Comparison of ENCODE assay signal across 22 mouse cellular contexts in the genomic region with DNA sequence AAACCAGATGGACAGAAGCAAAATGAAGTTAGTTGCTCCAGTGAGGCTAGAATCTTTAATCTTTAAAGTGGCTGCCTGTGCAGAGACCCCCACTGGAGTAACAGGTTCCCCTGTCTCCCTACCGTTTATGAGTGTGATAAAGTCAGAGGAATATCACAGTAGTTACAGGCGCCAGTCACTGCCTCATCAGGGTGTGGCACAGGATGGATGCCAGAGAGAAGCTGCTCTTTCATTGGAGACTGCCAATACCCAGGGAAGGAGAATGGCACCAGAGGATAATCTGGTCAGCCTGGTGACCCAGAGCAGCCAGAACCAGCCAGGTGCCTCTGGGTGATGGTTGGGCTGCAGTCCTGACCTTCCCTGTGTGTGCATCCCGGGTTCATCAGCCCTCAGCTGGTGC. TPM values are rescaled to one million over a fixed set of nuclear protein-coding genes. Genes with fewer than 3 reads are reported as not detected.
DNase-seq lines count a peak whose midpoint lies in the region; ATAC-seq and TF ChIP-seq lines count a peak whose summit lies in the region.
"Had no signal": no experiment of that assay in that cellular context is flagged by ENCODE, and none has a peak within 500 bp of the region (broad histone marks: within the 10 kb centered on the region; RNA-seq: fewer than 3 reads in every experiment).

No protein-coding gene starts in this region.

- no peak overlapping the region for H3K27ac ChIP-seq in MEL (ENCODE audit: control insufficient read depth, low read depth, low read length)
- H3K27ac ChIP-seq in liver, embryonic 12.5 days = no peak overlapping the region
- H3K27ac ChIP-seq in kidney, embryonic 16.5 days (ENCODE audit: low read length) = no peak overlapping the region
- H3K27ac ChIP-seq: embryonic facial prominence, embryonic 10.5 days; embryonic facial prominence, embryonic 12.5 days; forebrain, embryonic 10.5 days; forebrain, embryonic 12.5 days had no signal

- no peaks in the 10 kb centered on the region for H3K9me3 ChIP-seq in MEL (replicated peaks; ENCODE audit: insufficient read depth, low read length)
- no peaks in the 10 kb centered on the region for H3K9me3 ChIP-seq in liver, embryonic 12.5 days (replicated peaks)
- H3K9me3 ChIP-seq in kidney, embryonic 16.5 days (ENCODE audit: low read length) = no peaks in the 10 kb centered on the region
- H3K9me3 ChIP-seq: embryonic facial prominence, embryonic 10.5 days; embryonic facial prominence, embryonic 12.5 days; forebrain, embryonic 10.5 days; forebrain, embryonic 12.5 days had no signal

- 0 out of 2 replicates have a peak, but pooled peaks have one; percentile 51 for ATAC-seq in erythroblast, adult 5-6 weeks (replicated peaks; ENCODE audit: low FRiP score, poor library complexity, severe bottlenecking)
- ATAC-seq in megakaryocyte-erythroid progenitor cell, adult 5-6 weeks (replicated peaks; ENCODE audit: low FRiP score, low TSS enrichment, poor library complexity, severe bottlenecking) = peak; percentile 72
- ATAC-seq in liver, embryonic 12.5 days = no peak
- ATAC-seq in kidney, embryonic 16.5 days (ENCODE audit: low FRiP score, low TSS enrichment) = no peak
- ATAC-seq: activated CD4-positive, CD25-positive, alpha-beta regulatory T cell, adult 4 months; forebrain, embryonic 14.5 days; forebrain, embryonic 16.5 days had no signal

- H3K4me2 ChIP-seq in liver, embryonic 12.5 days = no peak overlapping the region
- no peak overlapping the region for H3K4me2 ChIP-seq in kidney, embryonic 16.5 days (replicated peaks; ENCODE audit: low read depth, low read length)
- H3K4me2 ChIP-seq: embryonic facial prominence, embryonic 12.5 days; forebrain, embryonic 12.5 days had no signal

- TF ChIP-seq CTCF in MEL (IDR thresholded peaks at IDR 0.05 in 2 of 3, conservative IDR thresholded peaks at IDR 0.05 in 1 of 3; ENCODE audit: control insufficient read depth in 1 of 3, insufficient read depth in 1 of 3, low read depth in 2 of 3, low read length in 3 of 3, poor library complexity in 1 of 3, severe bottlenecking in 1 of 3) = no peak

- H3K36me3 ChIP-seq in MEL (ENCODE audit: control insufficient read depth in 1 of 2, insufficient read depth in 2 of 2, low read length in 2 of 2) = peaks cover 0 to 17% of the 10 kb centered on the region in 2 experiments; a peak in 2 of 4 replicates
- no peaks in the 10 kb centered on the region for H3K36me3 ChIP-seq in liver, embryonic 12.5 days
- no peaks in the 10 kb centered on the region for H3K36me3 ChIP-seq in kidney, embryonic 16.5 days (ENCODE audit: insufficient read depth, low read length)
- H3K36me3 ChIP-seq: embryonic facial prominence, embryonic 10.5 days; embryonic facial prominence, embryonic 12.5 days; forebrain, embryonic 10.5 days; forebrain, embryonic 12.5 days had no signal

- H3K4me1 ChIP-seq in MEL (ENCODE audit: control insufficient read depth in 1 of 2, insufficient read depth in 2 of 2, low read length in 2 of 2) = peaks cover 9 to 16% of the 10 kb centered on the region in 2 experiments
- no peaks in the 10 kb centered on the region for H3K4me1 ChIP-seq in liver, embryonic 12.5 days
- H3K4me1 ChIP-seq in kidney, embryonic 16.5 days (ENCODE audit: insufficient read depth, low read length) = no peaks in the 10 kb centered on the region
- H3K4me1 ChIP-seq: embryonic facial prominence, embryonic 10.5 days; embryonic facial prominence, embryonic 12.5 days; forebrain, embryonic 12.5 days had no signal

- WGBS in liver, embryonic 12.5 days (ENCODE audit: insufficient replicate concordance) = 56% methylated on average over 3 of the region's 3 CpGs
- 74% methylated on average over 3 of the region's 3 CpGs for WGBS in kidney, embryonic 16.5 days

- peak in 1 of 2 experiments; percentile 44; a peak in 1 of 4 replicates for TF ChIP-seq EP300 in MEL (IDR thresholded peaks at IDR 0.05; ENCODE audit: low read depth in 1 of 2, low read length in 2 of 2)

- DNase-seq in MEL (ENCODE audit: low read depth, low spot score) = peak; percentile 27
- DNase-seq: adrenal gland, adult 8-10 months; adrenal gland, postnatal 14 days; adrenal gland, postnatal 36 days; cerebellum, adult 11-12 months; cerebellum, adult 2 months; cerebellum, adult 9-10 months; cerebellum, postnatal 10 days; cerebellum, postnatal 25 days had no signal

- no peak overlapping the region for H3K4me3 ChIP-seq in MEL (ENCODE audit: control insufficient read depth in 1 of 2, insufficient read depth in 1 of 2, low read depth in 2 of 2, low read length in 2 of 2)
- H3K4me3 ChIP-seq in liver, embryonic 12.5 days = no peak overlapping the region
- no peak overlapping the region for H3K4me3 ChIP-seq in kidney, embryonic 16.5 days (ENCODE audit: low read length)
- H3K4me3 ChIP-seq: embryonic facial prominence, embryonic 10.5 days; embryonic facial prominence, embryonic 12.5 days; erythroblast, embryonic 14.5 days; forebrain, embryonic 10.5 days; forebrain, embryonic 12.5 days had no signal

- no peaks in the 10 kb centered on the region for H3K27me3 ChIP-seq in MEL (ENCODE audit: control insufficient read depth in 1 of 2, insufficient read depth in 2 of 2, low read length in 2 of 2)
- H3K27me3 ChIP-seq in liver, embryonic 12.5 days (replicated peaks) = no peaks in the 10 kb centered on the region
- no peaks in the 10 kb centered on the region for H3K27me3 ChIP-seq in kidney, embryonic 16.5 days (ENCODE audit: insufficient read depth, low read length)
- H3K27me3 ChIP-seq: embryonic facial prominence, embryonic 12.5 days; forebrain, embryonic 12.5 days; Patski had no signal

- no peak overlapping the region for H3K9ac ChIP-seq in MEL (ENCODE audit: control insufficient read depth, low read depth, low read length, poor library complexity, severe bottlenecking)
- no peak overlapping the region for H3K9ac ChIP-seq in liver, embryonic 12.5 days
- H3K9ac ChIP-seq in kidney, embryonic 16.5 days (replicated peaks; ENCODE audit: low read length) = no peak overlapping the region
- H3K9ac ChIP-seq: embryonic facial prominence, embryonic 12.5 days; forebrain, embryonic 12.5 days had no signal

- TF ChIP-seq RAD21 in MEL (IDR thresholded peaks at IDR 0.05; ENCODE audit: low read depth, low read length) = no peak

- TF ChIP-seq POLR2A in MEL (IDR thresholded peaks at IDR 0.05; ENCODE audit: control insufficient read depth in 1 of 2, insufficient read depth in 1 of 2, low read depth in 1 of 2, low read length in 2 of 2, poor library complexity in 1 of 2) = no peak

- H3K79me2 ChIP-seq in MEL (ENCODE audit: control insufficient read depth, insufficient read depth, low read length, poor library complexity) = no peaks in the 10 kb centered on the region

TF ChIP-seq in MEL, 35 proteins besides CTCF, POLR2A, EP300 and RAD21:
- TF ChIP-seq MAFK (IDR thresholded peaks at IDR 0.05; ENCODE audit: borderline replicate concordance, low read depth, low read length) = no peak
- no peak for TF ChIP-seq ETS1 (IDR thresholded peaks at IDR 0.05; ENCODE audit: low read depth, low read length)
- TF ChIP-seq GATA1 (IDR thresholded peaks at IDR 0.05; ENCODE audit: low read depth, low read length) = peak; percentile 26; the same call in 1 of the 2 replicates
- TF ChIP-seq MYB (IDR thresholded peaks at IDR 0.05; ENCODE audit: low read depth, low read length) = no peak

RNA-seq across cellular contexts. Expression of a gene that starts 14.6 kb away (rescaled TPM):
- total RNA-seq in MEL (2012; rRNA removed) = 18.8 and 20.8 TPM in 2 replicates
- 10 to 100 TPM in 1 of 2 experiments, not detected in 1; 43.1 TPM for polyA plus RNA-seq in MEL (2012; ENCODE audit: insufficient read depth in 1 of 2, insufficient read length in 2 of 2, low read depth in 1 of 2, low replicate concordance in 2 of 2, missing spikeins in 1 of 2)
- total RNA-seq in erythroblast, adult 5-6 weeks (2015; ENCODE audit: low replicate concordance) = 2.3 and 16.3 TPM in 2 replicates
- total RNA-seq in erythroblast, adult 5-6 weeks (2017; ENCODE audit: low replicate concordance) = 0.42 and 0.51 TPM in 2 replicates
- 15.5 and 21.3 TPM in 2 replicates for total RNA-seq in megakaryocyte-erythroid progenitor cell, adult 5-6 weeks (2014; fragmentation: Nextera tagmentation)
- 17.5 and 25.4 TPM in 2 replicates for total RNA-seq in megakaryocyte-erythroid progenitor cell, adult 5-6 weeks (2017)
- 20.3 and 21.2 TPM in 2 replicates for polyA plus RNA-seq in liver, embryonic 12.5 days (2016; fragmentation: Nextera tagmentation; extraction: Ambion mirVana)
- 21.2 and 25.7 TPM in 2 replicates for polyA plus RNA-seq in kidney, embryonic 16.5 days (2015; fragmentation: Nextera tagmentation; extraction: Ambion mirVana)

Comparison
In these comparisons a context has a peak if more than half of its experiments do, and no peak if none do; other contexts are left out.
1. ATAC-seq: peak in erythroblast, adult 5-6 weeks (single experiment) and megakaryocyte-erythroid progenitor cell, adult 5-6 weeks (single experiment); none in liver, embryonic 12.5 days (single experiment) and kidney, embryonic 16.5 days (single experiment).